In the genomic region with DNA sequence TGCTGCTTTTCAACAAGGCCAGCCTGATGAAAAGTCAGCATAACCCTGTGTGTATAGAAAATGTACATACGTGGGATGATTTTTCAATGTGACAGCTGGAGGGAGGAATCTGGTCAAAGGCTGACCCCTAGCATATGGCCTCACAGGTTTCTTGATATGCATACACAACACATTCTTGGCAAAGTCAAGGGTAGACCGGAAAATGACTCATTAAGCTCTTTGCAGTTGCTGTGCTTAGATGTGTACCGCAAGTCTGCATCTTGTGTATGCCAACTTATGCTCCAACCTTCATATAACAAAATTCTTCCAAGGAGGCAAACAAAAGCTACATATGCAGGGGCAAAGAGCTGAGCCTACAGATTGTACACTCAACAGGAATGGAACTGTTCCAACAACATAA, we compare ENCODE assay signal across 26 mouse cellular contexts.
DNase-seq lines count a peak whose midpoint lies in the region; ATAC-seq and TF ChIP-seq lines count a peak whose summit lies in the region.
"Had no signal": no experiment of that assay in that cellular context is flagged by ENCODE, and none has a peak within 500 bp of the region (broad histone marks: within the 10 kb centered on the region; RNA-seq: fewer than 3 reads in every experiment).

No protein-coding gene starts in this region.

- H3K27ac ChIP-seq in hindbrain, postnatal 0 days: no peak overlapping the region
- H3K27ac ChIP-seq in hindbrain, embryonic 16.5 days (ENCODE audit: low read depth, low read length): no peak overlapping the region
- H3K27ac ChIP-seq: embryonic facial prominence, embryonic 10.5 days; embryonic facial prominence, embryonic 15.5 days; heart, embryonic 13.5 days; hindbrain, embryonic 14.5 days; kidney, embryonic 15.5 days; liver, embryonic 12.5 days; neural tube, embryonic 13.5 days had no signal

- H3K4me2 ChIP-seq in hindbrain, postnatal 0 days (ENCODE audit: low read depth, low read length): no peak overlapping the region
- no peak overlapping the region for H3K4me2 ChIP-seq in hindbrain, embryonic 16.5 days (ENCODE audit: low read length)
- H3K4me2 ChIP-seq: embryonic facial prominence, embryonic 15.5 days; heart, embryonic 13.5 days; hindbrain, embryonic 14.5 days; kidney, embryonic 15.5 days; liver, embryonic 12.5 days; midbrain, embryonic 11.5 days; neural tube, embryonic 13.5 days had no signal

- no peaks in the 10 kb centered on the region for H3K27me3 ChIP-seq in hindbrain, postnatal 0 days (ENCODE audit: insufficient read depth, low read length)
- no peaks in the 10 kb centered on the region for H3K27me3 ChIP-seq in hindbrain, embryonic 16.5 days (replicated peaks; ENCODE audit: control insufficient read depth, insufficient read depth, low read length)
- H3K27me3 ChIP-seq: CH12.LX; embryonic facial prominence, embryonic 15.5 days; heart, embryonic 13.5 days; kidney, embryonic 15.5 days; liver, embryonic 12.5 days; neural tube, embryonic 13.5 days had no signal

- no peak for TF ChIP-seq CTCF in hindbrain, postnatal 0 days (IDR thresholded peaks at IDR 0.05; ENCODE audit: low read depth)
- TF ChIP-seq CTCF in brain, embryonic 14.5 days (IDR thresholded peaks at IDR 0.05; ENCODE audit: borderline replicate concordance, extremely low read depth, insufficient read depth, insufficient read length): no peak

- H3K4me3 ChIP-seq in hindbrain, postnatal 0 days (ENCODE audit: low read length): no peak overlapping the region
- no peak overlapping the region for H3K4me3 ChIP-seq in hindbrain, embryonic 16.5 days (ENCODE audit: low read length)
- H3K4me3 ChIP-seq: embryonic facial prominence, embryonic 10.5 days; embryonic facial prominence, embryonic 15.5 days; heart, embryonic 13.5 days; kidney, embryonic 15.5 days; liver, embryonic 12.5 days; neural tube, embryonic 13.5 days had no signal

- ATAC-seq in hindbrain, postnatal 0 days: no peak
- no peak for ATAC-seq in hindbrain, embryonic 16.5 days
- ATAC-seq: liver, embryonic 12.5 days; liver, postnatal 0 days had no signal

- TF ChIP-seq POLR2A in brain, embryonic 14.5 days (IDR thresholded peaks at IDR 0.05; ENCODE audit: borderline replicate concordance, extremely low read depth, insufficient read depth, insufficient read length, poor library complexity, severe bottlenecking): no peak

- H3K4me1 ChIP-seq in hindbrain, postnatal 0 days (ENCODE audit: insufficient read depth, low read length): no peaks in the 10 kb centered on the region
- no peaks in the 10 kb centered on the region for H3K4me1 ChIP-seq in hindbrain, embryonic 16.5 days (ENCODE audit: control insufficient read depth, insufficient read depth, low read depth, low read length)
- H3K4me1 ChIP-seq: embryonic facial prominence, embryonic 10.5 days; embryonic facial prominence, embryonic 15.5 days; heart, embryonic 13.5 days; kidney, embryonic 15.5 days; liver, embryonic 12.5 days; neural tube, embryonic 13.5 days had no signal

- no peak overlapping the region for H3K9ac ChIP-seq in hindbrain, postnatal 0 days (replicated peaks; ENCODE audit: low read length)
- no peak overlapping the region for H3K9ac ChIP-seq in hindbrain, embryonic 16.5 days (ENCODE audit: low read depth, low read length)
- H3K9ac ChIP-seq: embryonic facial prominence, embryonic 15.5 days; heart, embryonic 13.5 days; hindbrain, embryonic 14.5 days; kidney, embryonic 15.5 days; liver, embryonic 12.5 days; liver, postnatal 0 days; neural tube, embryonic 13.5 days had no signal

- peak; percentile 18 for DNase-seq in hindbrain, postnatal 0 days (ENCODE audit: low spot score)
- DNase-seq in brain, embryonic 14.5 days (ENCODE audit: low read depth): peak; percentile 62
- peak; percentile 18 to 28 for DNase-seq in cerebellum, adult 18-20 months
- peak; percentile 5 to 6 for DNase-seq in cerebellum, postnatal 10 days
- no peak for DNase-seq in heart, adult 9 months (ENCODE audit: low spot score in 2 of 2)
- DNase-seq in adrenal gland, postnatal 10 days: no peak
- DNase-seq in embryo, embryonic 9.5 days (ENCODE audit: extremely low spot score): no peak
- DNase-seq: adrenal gland, adult 8-10 months; gastrocnemius, postnatal 25 days; heart, adult 18-20 months; heart, postnatal 10 days; kidney, adult 18-20 months; kidney, postnatal 25 days; left cerebral cortex, postnatal 4 days; liver, postnatal 0 days; lung, postnatal 36 days had no signal

- no peaks in the 10 kb centered on the region for H3K9me3 ChIP-seq in hindbrain, postnatal 0 days (ENCODE audit: low read length)
- no peaks in the 10 kb centered on the region for H3K9me3 ChIP-seq in hindbrain, embryonic 16.5 days (ENCODE audit: control insufficient read depth, low read length)
- H3K9me3 ChIP-seq: embryonic facial prominence, embryonic 10.5 days; embryonic facial prominence, embryonic 15.5 days; heart, embryonic 13.5 days; kidney, embryonic 15.5 days; liver, embryonic 12.5 days; neural tube, embryonic 13.5 days had no signal

- 55% methylated on average over 3 of the region's 3 CpGs for WGBS in hindbrain, postnatal 0 days
- 72% methylated on average over 3 of the region's 3 CpGs for WGBS in hindbrain, embryonic 16.5 days

- no peaks in the 10 kb centered on the region for H3K36me3 ChIP-seq in hindbrain, postnatal 0 days (ENCODE audit: insufficient read depth, low read length)
- H3K36me3 ChIP-seq in hindbrain, embryonic 16.5 days (ENCODE audit: control insufficient read depth, insufficient read depth, low read length): no peaks in the 10 kb centered on the region
- H3K36me3 ChIP-seq: embryonic facial prominence, embryonic 10.5 days; embryonic facial prominence, embryonic 15.5 days; heart, embryonic 13.5 days; kidney, embryonic 15.5 days; liver, embryonic 12.5 days; neural tube, embryonic 13.5 days had no signal

Comparison
In these comparisons a context has a peak if more than half of its experiments do, and no peak if none do; other contexts are left out.
1. DNase-seq: peak in hindbrain, postnatal 0 days (single experiment), brain, embryonic 14.5 days (single experiment), cerebellum, adult 18-20 months (2 of 2) and cerebellum, postnatal 10 days (2 of 2); none in heart, adult 9 months (0 of 2), adrenal gland, postnatal 10 days (single experiment) and embryo, embryonic 9.5 days (single experiment).